Mouse (Mus musculus) neutrophil, adult 5-6 weeks (primary cell): ENCODE measurements around the gene Ccr10. TPM values are rescaled to one million over a fixed set of nuclear protein-coding genes. Genes with fewer than 3 reads are reported as not detected.
"Not testable (repeated sequence)": the region's sequence is repeated elsewhere in the genome, so short reads cannot be mapped to it uniquely, and the experiment has no call there.

Experiments used
- ATAC-seq: fragments of 151-379, 151-347 bp; 2 replicates; pipeline ENCODE4 v1.8.0; 2017; ENCODE audit warnings: mild to moderate bottlenecking, moderate TSS enrichment; ENCODE audit not compliant: insufficient number of reproducible peaks, poor library complexity, low FRiP score, severe bottlenecking; ENCODE audit errors: extremely low read depth
- total RNA-seq: library from RNA; stranded (forward); fragments of 200-1000 nt; gene quantifications from 2 replicates; pipeline ENCODE4 v1.2.3, GENCODE M21; 2017

The Ccr10 gene
- total RNA-seq, 1 experiment from 2014 or later = not detected

DNA sequence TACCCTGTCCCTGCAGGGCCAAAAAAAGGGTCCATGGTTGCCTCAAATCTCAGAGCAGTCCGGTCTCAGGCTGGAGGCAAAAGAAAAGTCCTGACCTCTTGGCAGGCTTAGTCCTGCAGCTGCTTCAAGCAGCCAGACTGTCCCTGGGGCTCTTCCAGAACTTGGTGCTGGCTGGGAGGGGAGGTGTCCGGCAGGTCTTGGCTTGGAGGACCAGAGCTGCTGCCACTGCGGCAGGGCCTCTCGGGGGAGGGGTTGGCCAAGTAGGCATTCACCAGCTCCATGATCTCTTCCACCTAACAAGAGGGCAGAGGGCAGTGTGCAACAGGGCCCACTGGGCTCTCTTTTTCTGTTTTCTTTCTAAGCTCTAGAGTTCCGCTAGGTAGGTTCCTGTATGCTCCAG, 12.5 kb downstream of the Ccr10 start:
- ATAC-seq = no peak

DNA sequence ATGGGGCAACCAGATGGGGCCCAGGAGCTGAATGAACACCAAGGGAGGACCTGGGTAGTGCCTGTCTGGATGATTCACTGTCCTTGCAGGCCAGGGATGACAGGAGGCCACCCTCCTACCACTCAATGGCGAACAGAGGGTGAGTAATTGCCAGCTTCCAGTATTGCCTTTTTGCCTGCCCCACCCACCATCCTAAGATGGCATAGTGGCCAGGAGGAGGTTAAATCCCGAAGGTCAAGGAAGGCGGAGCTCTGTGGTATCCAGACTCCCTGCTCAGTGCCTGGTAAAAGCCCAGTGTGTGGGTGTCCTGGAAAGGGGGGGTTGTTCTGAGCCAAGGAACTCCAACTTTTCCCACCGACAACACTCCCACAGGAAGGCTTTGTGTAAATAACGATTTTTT, 12.9 kb downstream of the Ccr10 start:
- ATAC-seq = no peak

DNA sequence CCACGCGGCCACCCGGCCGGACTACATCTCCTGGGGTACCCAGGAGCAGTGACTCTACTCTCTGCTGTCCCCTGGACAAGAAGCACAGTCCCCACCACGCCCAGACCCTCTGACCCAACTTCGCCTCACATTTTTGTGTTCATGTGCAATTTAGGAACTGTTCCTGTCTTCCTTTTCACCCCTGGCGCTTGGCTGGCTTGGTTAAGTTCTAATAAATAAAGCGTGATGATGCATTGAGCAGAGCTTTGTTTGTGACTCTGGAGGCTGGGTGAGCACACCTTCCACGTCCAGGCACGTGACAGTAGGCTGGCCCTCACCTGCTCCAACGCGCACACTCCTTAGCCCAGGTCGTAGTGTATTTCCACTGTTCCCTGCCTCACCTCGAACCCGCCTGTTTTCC, 13.7 kb downstream of the Ccr10 start:
- no peak for ATAC-seq

DNA sequence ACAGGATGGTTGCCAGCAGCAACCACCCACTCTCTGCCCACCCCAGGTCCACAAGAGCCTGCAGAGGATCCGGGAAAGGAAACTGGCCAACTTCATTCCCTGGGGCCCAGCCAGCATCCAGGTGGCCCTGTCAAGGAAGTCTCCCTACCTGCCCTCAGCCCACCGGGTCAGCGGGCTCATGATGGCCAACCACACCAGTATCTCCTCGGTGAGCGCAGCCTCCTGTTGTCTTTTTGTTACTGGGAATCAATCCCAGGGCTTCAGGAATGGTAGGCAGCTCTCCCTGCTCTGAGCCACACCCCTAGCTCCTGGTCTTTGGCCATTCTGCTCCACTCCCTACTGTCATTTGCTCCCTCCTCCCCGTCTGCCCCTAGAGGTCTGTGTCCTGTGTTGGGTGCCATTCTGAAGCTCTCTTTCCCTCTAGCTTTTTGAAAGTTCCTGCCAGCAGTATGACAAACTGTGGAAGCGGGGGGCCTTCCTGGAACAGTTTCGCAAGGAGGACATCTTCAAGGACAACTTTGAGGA, 14.2 kb downstream of the Ccr10 start:
- not testable (repeated sequence) for ATAC-seq

DNA sequence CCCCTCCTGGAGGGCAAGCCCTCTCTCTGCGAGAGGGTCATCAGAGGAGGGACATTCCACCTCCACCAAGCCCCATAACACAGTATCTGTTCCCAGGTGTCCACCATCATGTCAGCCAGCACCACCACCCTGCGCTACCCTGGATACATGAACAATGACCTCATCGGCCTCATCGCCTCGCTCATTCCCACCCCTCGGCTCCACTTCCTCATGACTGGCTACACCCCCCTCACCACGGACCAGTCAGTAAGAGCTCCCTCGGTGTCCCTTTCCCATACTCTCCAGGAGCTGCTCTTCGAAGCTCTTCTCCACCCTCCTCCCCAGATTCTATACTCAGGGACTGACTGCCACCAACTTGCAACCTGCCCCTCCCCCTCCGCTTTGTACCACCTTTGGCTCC, 15.1 kb downstream of the Ccr10 start:
- ATAC-seq = not testable (repeated sequence)

DNA sequence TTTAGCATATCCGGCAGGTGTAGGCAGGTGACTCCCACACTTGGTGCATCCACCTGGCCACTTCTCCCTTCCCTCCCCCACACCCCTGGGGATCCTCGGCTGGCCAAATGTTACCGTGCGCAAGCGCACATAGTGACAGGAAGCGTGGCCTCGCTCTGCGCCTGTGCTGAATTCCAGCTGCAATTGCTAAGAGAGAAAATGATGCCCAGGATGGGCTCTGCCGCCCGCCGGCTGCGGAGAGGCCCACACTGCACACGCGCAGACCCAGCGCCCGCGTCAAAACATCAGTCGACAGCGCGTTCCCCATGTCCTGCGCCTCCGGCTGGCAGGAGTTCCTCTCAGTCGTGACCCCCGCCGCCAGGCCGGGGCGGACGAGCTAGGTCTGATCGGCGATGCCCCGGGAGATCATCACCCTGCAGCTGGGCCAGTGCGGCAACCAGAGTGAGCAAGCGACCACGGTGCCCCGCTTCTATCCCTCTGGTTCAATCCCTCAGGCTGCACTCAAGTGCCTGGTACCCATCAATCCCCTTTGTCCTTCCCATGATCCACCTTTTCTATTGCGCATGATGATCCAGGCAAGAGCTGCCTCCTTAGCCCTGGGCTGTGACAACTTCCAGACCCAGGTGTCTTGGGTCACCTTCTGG, 19.4 kb downstream of the Ccr10 start, which contains the start of gene Tubg2:
Gene Tubg2, plus strand, starts transcription at position 180 of the 644 bp plus-strand sequence.
- peak; percentile 50; the same call in 1 of the 2 replicates for ATAC-seq

DNA sequence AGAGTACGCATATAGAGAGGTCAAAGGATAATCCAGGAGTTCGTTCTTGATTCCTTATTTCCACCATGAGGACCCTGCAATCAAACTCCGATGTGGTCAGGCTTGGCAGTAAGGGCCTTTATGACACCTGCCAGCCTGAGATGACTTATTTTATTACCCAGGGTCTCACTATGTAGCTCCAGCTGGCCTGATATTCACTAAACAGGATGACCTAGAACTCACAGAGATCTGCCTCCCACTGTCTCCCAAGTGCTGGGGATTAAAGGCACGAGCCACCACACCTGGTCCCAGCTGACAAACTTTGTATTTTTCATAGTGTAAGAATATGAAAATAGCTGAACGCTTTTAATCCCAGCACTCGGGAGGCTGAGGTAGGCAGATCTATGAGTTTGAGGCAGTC, 20.1 kb downstream of the Ccr10 start:
- no peak for ATAC-seq

DNA sequence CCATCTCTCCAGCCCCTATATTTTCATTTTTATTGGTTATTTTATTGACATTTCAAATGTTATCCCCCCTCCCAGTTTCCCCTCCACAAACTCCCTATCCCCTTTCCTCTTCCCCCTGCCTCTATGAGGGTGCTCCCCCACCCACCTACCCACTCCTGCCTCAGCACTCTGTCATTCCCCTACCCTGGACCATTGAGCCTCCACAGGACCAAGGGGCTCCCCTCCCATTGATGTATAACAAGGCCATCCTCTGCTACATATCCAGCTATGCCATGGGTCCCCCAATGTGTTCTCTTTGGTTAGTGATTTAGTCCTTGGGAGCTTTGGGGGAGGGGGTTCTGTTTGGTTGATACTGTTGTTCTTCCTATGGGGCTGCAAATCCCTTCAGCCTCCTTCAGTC, 20.6 kb downstream of the Ccr10 start:
- no peak for ATAC-seq

DNA sequence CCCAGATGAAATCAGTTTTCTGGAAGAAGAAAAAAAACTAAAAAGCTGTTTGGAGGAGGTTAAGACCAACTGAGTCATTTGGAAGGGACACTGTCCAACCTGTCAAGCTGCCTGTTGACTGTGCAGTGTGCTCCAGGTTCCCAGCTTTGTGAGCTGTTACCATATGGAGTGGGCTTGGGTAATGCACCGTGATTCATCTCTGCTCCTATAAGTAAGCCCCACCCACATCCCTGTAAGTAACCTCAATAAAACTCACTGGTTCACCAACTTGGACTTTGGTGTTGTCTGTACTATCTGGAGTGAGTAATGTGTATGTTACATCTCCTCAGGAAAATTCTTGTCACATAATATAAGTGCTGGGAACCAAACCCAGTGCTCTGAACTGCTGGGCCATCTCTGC, 22.4 kb downstream of the Ccr10 start:
- ATAC-seq = no peak

DNA sequence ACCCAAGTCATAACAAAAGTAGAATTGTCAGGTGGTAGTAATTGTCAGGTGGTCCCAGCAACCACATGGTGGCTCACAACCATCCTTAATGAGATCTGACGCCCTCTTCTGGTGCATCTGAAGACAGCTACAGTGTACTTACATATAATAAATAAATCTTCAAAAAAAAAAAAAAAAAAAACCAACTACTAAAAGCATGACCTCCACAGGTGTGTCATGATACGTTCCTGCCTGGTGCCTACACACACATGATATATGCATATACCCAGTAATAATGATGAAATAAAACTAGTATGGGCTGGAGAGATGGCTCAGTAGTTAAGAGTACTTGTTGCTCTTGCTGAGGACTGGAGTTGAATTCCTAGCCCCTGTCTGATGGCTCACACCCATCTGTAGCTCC, 24.2 kb downstream of the Ccr10 start:
- no peak for ATAC-seq

DNA sequence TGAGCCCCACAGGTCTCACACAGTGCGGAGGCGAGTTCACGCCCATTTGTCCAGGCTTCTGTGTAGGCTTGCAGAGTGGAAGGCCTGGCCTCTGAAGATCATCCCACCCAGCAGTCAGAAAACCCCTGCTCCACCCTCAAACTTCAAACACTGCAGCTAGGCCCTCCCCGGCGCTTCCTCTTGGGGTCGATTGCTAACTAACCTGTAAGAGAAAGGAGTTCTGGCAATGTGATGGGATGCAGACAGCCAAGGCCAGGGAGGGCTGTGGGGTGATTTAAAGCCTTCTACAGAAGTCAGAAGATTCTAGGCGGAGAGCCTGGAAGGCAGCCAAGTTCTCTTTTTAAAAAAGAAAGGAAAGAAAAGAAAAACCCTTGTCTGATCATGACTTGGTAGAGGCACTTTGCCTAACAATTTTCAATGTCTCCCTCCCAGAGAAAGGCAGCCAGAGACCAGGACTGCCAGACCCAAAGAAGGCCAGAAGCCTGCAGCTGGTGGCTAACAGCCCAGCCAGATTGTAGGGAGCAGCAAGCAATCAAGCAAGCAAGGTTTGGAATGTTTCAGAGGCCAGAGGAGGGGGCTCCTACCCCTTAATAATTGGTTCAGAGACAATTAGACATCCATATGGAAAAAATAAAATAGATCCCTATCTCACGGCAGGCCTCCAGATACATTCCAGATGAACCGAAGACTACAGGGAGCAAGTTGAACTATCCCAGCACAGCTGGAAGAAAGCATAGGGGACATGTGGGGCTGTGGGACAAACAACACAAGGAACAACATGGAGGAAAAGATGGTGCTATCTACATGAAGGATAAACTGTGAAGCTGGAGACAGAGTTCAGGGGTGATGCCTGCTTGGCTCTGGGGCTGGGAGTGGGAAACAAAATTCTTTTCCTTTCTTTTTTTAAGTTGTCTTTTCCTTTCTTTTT, 25.8 kb downstream of the Ccr10 start:
- no peak for ATAC-seq

DNA sequence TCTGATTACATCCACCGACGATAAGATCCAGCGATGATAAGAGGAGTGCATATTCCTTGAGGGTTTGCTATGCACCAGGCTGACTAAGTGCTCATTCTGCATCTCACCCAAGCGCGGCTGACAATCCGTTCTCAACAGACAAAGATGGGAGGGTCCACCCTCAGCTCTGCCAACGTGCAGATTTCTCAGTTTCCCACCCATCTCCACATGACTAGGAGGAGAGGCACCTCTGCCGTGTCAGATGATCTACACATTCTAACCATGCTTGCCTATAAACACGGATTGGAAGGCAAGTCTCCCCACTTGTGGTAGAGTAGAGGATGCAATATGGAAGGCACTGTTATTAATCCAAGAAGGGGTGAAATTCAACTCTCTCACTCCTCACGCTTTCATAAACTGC, 26.5 kb downstream of the Ccr10 start:
- ATAC-seq = no peak

DNA sequence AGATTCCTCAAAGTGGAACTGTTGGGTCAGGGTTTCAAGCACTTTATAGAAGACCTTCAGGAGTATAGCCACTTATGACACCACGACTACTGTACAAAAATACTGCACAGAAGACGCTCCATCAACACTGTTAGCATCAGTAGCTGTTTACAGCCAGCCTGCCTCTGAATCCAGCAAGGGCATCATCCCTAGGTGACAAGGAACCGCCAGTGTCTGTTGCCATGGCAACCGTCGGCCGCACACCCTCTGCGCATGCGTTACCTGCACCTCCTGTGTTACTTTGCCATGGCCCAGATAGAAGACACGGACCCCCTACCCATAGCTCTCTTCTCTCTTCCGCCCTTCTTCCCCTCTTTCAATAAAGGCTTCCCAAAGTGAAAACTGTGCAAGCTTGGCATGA, 28.9 kb downstream of the Ccr10 start:
- ATAC-seq = no peak

DNA sequence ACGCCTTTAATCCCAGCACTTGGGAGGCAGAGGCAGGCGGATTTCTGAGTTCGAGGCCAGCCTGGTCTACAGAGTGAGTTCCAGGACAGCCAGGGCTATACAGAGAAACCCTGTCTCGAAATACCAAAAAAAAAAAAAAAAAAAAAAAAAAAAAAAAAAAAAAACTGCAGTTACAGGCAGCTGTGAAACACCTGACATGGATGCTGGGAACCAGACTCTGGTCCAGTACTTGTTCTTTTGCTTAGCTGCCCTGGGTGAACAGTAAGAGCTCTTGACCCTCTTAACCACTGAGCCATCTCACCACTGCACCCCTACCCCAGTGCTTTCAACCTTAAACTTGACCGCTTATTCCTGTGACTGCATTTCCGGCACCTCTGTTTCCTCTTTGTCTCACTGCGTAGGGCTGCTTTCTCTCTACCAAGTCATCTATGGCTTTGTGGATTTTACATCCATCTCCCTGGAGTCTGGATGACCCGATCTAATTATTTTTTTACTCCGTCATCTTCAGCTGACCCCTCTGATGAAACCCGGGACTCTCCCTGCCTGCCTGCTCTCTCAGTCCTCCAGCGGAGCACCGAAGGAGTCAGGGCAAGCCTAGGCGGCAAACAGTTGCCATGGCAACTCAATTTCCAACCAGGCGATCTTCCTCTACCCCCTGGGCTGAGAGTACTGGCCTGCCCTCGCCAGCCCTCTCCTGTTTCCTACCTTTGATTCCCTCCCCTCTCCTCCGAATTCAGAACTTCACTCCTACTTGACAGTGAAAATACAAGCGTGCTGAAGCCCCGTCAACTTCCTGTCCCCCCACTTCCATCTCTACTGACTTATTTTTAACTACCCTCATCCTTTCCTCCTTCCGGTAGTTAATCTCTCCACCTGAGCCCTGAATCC, 31.7 kb downstream of the Ccr10 start:
- peak; percentile 58 for ATAC-seq

DNA sequence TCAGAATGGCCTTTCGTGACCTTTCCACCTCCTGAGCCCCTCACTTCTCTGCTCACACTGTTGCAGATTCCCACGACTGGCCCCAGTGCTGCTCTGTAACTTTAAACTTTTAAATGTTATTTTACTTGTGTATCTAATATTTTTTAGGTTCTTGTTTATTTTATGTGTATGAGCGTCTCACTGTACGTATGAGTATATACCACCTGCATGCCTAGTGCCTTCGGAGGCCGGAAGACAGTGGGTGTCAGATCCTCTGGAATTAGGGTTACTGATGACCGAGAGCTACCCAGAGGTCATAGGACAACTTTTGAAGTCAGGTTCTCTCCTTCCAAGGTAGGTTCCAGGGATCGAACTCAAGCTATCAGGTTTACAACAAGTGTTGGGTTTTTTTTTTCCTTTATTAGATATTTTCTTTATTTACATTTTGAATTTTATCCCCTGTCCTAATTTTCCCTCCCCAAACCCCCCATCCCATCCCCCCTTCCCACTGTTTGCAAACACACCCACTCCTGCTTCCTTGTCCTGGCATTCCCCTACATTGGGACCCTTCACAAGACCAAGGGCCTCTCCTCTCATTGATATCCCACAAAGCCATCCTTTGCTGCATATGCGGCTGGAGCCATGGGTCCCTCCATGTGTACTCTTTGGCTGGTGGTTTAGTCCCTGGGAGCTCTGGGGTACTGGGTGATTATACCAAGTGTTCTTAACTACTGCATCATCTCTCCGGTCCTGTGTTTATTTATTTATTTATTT, 32.9 kb downstream of the Ccr10 start:
- no peak for ATAC-seq

DNA sequence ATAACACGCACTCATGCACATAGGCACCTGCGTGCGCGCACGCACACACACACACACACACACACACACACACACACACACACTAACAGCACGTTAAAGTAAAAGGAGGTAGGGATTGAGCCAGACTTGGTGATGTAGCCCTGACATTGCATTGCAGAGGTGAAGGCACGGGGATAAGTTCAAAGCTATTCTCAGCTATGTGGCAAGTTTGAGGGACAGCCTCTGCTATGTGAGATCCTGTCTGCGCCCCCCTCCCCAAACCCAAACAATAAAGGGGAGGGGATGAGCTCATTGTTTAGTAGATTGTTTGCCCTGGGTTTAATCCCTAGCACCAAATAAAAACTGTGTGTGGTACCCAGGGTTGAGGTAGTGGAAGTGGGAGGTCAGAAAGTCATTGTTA, 34.2 kb downstream of the Ccr10 start:
- ATAC-seq = no peak

DNA sequence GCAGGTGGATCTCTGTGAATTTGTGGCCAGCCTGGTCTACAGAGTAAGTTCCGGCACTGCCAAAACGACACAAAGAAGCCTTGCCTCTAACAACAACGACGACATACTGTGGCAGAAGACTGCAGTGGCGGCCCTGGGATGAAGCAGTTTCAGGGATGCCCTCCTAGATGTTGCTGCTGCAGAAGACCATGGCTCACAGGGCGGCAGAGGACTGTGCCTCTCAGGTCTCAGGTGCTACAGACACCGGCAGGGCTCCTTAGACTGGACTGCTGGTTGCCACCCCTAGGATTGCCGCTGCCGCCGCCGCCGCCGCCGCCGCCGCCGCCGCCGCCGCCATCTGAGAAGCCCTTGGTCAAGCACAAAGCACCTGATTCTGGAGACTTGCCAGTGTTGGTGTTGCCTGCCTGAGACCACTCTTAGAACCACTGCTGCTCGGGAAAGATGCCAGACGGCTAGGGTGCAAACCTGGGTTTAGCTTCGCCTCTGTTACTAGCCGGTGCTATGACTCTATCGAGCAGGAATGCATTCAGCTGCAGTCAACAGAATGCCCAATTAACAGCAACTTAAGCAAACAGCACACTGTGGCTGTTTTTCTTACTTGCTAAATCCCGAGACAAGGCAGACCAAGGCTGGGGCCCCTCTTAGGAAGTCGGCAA, 35.0 kb downstream of the Ccr10 start:
- no peak for ATAC-seq
